Comparison of ENCODE assay signal across 21 mouse cellular contexts in the genomic region with DNA sequence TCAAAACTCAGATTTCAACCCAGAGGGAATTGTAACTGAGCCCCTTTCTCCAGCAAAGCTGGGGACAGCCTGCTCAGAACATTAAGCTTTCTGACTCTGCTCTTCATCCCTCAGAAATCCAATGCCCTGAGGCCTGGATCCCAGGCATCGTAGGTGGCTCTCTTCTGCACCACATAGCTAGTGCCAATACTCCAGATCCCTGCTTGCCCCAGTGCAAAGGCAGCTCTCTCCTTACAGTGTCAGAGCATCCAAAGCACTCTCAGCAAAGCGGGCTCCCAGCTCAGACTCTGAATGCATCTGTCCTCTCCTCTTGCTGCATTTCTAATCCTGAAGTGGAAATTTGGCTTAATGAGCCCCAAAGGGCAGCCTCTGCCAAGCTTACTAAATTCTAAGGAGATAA. TPM values are rescaled to one million over a fixed set of nuclear protein-coding genes. Genes with fewer than 3 reads are reported as not detected.
DNase-seq lines count a peak whose midpoint lies in the region; ATAC-seq lines count a peak whose summit lies in the region.
"Had no signal": no experiment of that assay in that cellular context is flagged by ENCODE, and none has a peak within 500 bp of the region (broad histone marks: within the 10 kb centered on the region; RNA-seq: fewer than 3 reads in every experiment).

No protein-coding gene starts in this region.

- no peaks in the 10 kb centered on the region for H3K4me1 ChIP-seq in midbrain, embryonic 14.5 days (ENCODE audit: control insufficient read depth, insufficient read depth, low read length)
- peaks cover 3% of the 10 kb centered on the region; the same call in 1 of the 2 replicates for H3K4me1 ChIP-seq in midbrain, embryonic 13.5 days (replicated peaks)
- H3K4me1 ChIP-seq: liver, embryonic 13.5 days had no signal

- no peak overlapping the region for H3K4me2 ChIP-seq in midbrain, embryonic 14.5 days (ENCODE audit: low read length)
- no peak overlapping the region for H3K4me2 ChIP-seq in midbrain, embryonic 13.5 days (replicated peaks)
- H3K4me2 ChIP-seq: heart, embryonic 11.5 days; hindbrain, embryonic 13.5 days; liver, embryonic 13.5 days; lung, embryonic 14.5 days had no signal

- H3K36me3 ChIP-seq in midbrain, embryonic 14.5 days (ENCODE audit: control insufficient read depth, insufficient read depth, low read length): no peaks in the 10 kb centered on the region
- no peaks in the 10 kb centered on the region for H3K36me3 ChIP-seq in midbrain, embryonic 13.5 days
- H3K36me3 ChIP-seq: hindbrain, embryonic 13.5 days; liver, embryonic 13.5 days; midbrain, embryonic 10.5 days had no signal

- H3K4me3 ChIP-seq in midbrain, embryonic 14.5 days (replicated peaks; ENCODE audit: low read depth, low read length): no peak overlapping the region
- H3K4me3 ChIP-seq in midbrain, embryonic 13.5 days (replicated peaks): no peak overlapping the region
- H3K4me3 ChIP-seq: erythroblast, embryonic 14.5 days; hindbrain, embryonic 13.5 days; liver, embryonic 13.5 days; midbrain, embryonic 10.5 days had no signal

- WGBS in midbrain, embryonic 14.5 days: 64% methylated on average over 2 of the region's 2 CpGs
- WGBS in midbrain, embryonic 13.5 days: 71% methylated on average over 2 of the region's 2 CpGs

- H3K9me3 ChIP-seq in midbrain, embryonic 14.5 days (ENCODE audit: control insufficient read depth, low read length): no peaks in the 10 kb centered on the region
- no peaks in the 10 kb centered on the region for H3K9me3 ChIP-seq in midbrain, embryonic 13.5 days
- H3K9me3 ChIP-seq: hindbrain, embryonic 13.5 days; liver, embryonic 13.5 days; midbrain, embryonic 10.5 days had no signal

- DNase-seq in gastrocnemius, adult 18-20 months (ENCODE audit: low spot score): peak; percentile 30
- no peak for DNase-seq in gastrocnemius, postnatal 4 days (ENCODE audit: low spot score in 2 of 2)
- peak; percentile 29 for DNase-seq in midbrain, embryonic 14.5 days
- peak; percentile 42 for DNase-seq in gastrocnemius, postnatal 25 days
- no peak for DNase-seq in lung, postnatal 25 days (ENCODE audit: low spot score)
- DNase-seq: adrenal gland, adult 2 months; cerebellum, adult 9-11 months; heart, postnatal 14 days; liver, embryonic 13.5 days; lung, embryonic 14.5 days; lung, postnatal 4 days; retina, postnatal 1 day; right cerebral cortex, postnatal 4 days had no signal

- no peak for ATAC-seq in midbrain, embryonic 14.5 days (ENCODE audit: low FRiP score, low TSS enrichment)
- ATAC-seq in midbrain, embryonic 13.5 days: no peak
- no peak for ATAC-seq in activated CD4-positive, CD25-positive, alpha-beta regulatory T cell, adult 4 months

- no peak overlapping the region for H3K27ac ChIP-seq in midbrain, embryonic 14.5 days (replicated peaks; ENCODE audit: low read depth, low read length)
- H3K27ac ChIP-seq in midbrain, embryonic 13.5 days: no peak overlapping the region
- H3K27ac ChIP-seq: hindbrain, embryonic 13.5 days; liver, embryonic 13.5 days; midbrain, embryonic 10.5 days; stomach, postnatal 0 days had no signal

- no peak overlapping the region for H3K9ac ChIP-seq in midbrain, embryonic 14.5 days (replicated peaks; ENCODE audit: low read length)
- no peak overlapping the region for H3K9ac ChIP-seq in midbrain, embryonic 13.5 days (replicated peaks)
- H3K9ac ChIP-seq: hindbrain, embryonic 13.5 days; liver, embryonic 13.5 days; lung, embryonic 14.5 days had no signal

- H3K27me3 ChIP-seq in midbrain, embryonic 14.5 days (ENCODE audit: control insufficient read depth, insufficient read depth, low read length): no peaks in the 10 kb centered on the region
- peaks cover 12% of the 10 kb centered on the region; the same call in 1 of the 2 replicates for H3K27me3 ChIP-seq in midbrain, embryonic 13.5 days
- H3K27me3 ChIP-seq: hindbrain, embryonic 13.5 days; liver, embryonic 13.5 days had no signal

RNA-seq across cellular contexts. Expression of a gene that starts 59.4 kb away (rescaled TPM):
- 100 to 1,000 TPM; 205 to 307 TPM for total RNA-seq in gastrocnemius, adult 18-20 months (2021)
- 100 to 1,000 TPM; 113 to 117 TPM for total RNA-seq in gastrocnemius, postnatal 4 days (2021)
- polyA plus RNA-seq in midbrain, embryonic 14.5 days (2014; fragmentation: Nextera tagmentation; extraction: Ambion mirVana): 3.2 and 6.5 TPM in 2 replicates
- polyA plus RNA-seq in midbrain, embryonic 13.5 days (2015; fragmentation: Nextera tagmentation; extraction: Ambion mirVana): 8.3 and 8.6 TPM in 2 replicates
- total RNA-seq in gastrocnemius, postnatal 25 days (2021): 100 to 1,000 TPM; 126 to 231 TPM
- under 1 TPM in 1 of 2 experiments, not detected in 1; 0.60 TPM for polyA plus RNA-seq in activated CD4-positive, CD25-positive, alpha-beta regulatory T cell, adult 4 months (2017; shearing (Covaris generic))
- total RNA-seq: monocyte, adult 5-6 weeks had no signal
- polyA plus RNA-seq: erythroblast, embryonic 14.5 days had no signal

Comparison
In these comparisons a context has a peak if more than half of its experiments do, and no peak if none do; other contexts are left out.
1. DNase-seq: peak in gastrocnemius, adult 18-20 months (single experiment), midbrain, embryonic 14.5 days (single experiment) and gastrocnemius, postnatal 25 days (single experiment); none in gastrocnemius, postnatal 4 days (0 of 2) and lung, postnatal 25 days (single experiment).